Mouse (Mus musculus): ENCODE measurements at regions not wholly inside any gene's neighbourhood (a gene's known extent, or its start where the extent isn't known, plus 50 kb on each side); places are given as distances from the start of the nearest gene placed in this dataset.

- TF ChIP-seq CTCF (IDR thresholded peaks at IDR 0.05; ENCODE audit: low read depth, low read length) = no peak
- no peak for TF ChIP-seq POLR2A (IDR thresholded peaks at IDR 0.05; ENCODE audit: extremely low read depth, insufficient read depth, low read length)
Measured at GRCm38 (mm10) chr10:17431068-17431467, 291.9 kb upstream of the Cited2 start.
